Comparison of ENCODE assay signal across 16 mouse cellular contexts in the genomic region with DNA sequence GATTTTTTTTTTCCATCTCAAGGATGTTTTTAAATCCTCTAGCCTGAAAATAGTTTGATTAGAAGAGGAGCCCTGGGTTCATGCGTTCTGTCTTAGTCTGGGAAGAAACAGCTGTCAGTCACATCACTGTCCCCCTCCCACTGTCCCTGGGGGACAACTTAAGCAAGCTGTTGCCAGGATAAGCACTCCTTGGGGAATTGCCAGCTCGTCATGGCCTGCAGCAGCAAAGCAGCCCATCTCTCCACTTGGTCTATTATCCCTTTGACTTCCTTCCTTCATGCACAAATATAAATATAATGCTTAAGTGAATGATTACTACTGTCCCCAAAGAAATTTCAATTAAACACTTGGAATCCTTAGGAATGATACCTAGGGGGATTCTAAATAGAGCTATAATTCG.
A peak's percentile ranks its signal among the peaks of the same experiment; 100 is the strongest.
DNase-seq lines count a peak whose midpoint lies in the region; ATAC-seq and TF ChIP-seq lines count a peak whose summit lies in the region.
"Had no signal": no experiment of that assay in that cellular context is flagged by ENCODE, and none has a peak within 500 bp of the region (broad histone marks: within the 10 kb centered on the region; RNA-seq: fewer than 3 reads in every experiment).

No protein-coding gene starts in this region.

- H3K4me3 ChIP-seq in embryonic facial prominence, embryonic 14.5 days (ENCODE audit: low read depth, low read length) = no peak overlapping the region
- H3K4me3 ChIP-seq in embryonic facial prominence, embryonic 10.5 days = no peak overlapping the region
- no peak overlapping the region for H3K4me3 ChIP-seq in lung, embryonic 14.5 days (ENCODE audit: low read depth, low read length)
- H3K4me3 ChIP-seq in lung, adult 2 months (replicated peaks; ENCODE audit: extremely low read depth, low read depth, low read length) = no peak overlapping the region
- no peak overlapping the region for H3K4me3 ChIP-seq in neural tube, embryonic 13.5 days
- H3K4me3 ChIP-seq: heart, embryonic 10.5 days; left cerebral cortex, adult 2 months; limb, embryonic 13.5 days; liver, embryonic 15.5 days had no signal

- H3K27me3 ChIP-seq in embryonic facial prominence, embryonic 14.5 days (replicated peaks; ENCODE audit: control insufficient read depth, insufficient read depth, low read length) = no peaks in the 10 kb centered on the region
- H3K27me3 ChIP-seq in embryonic facial prominence, embryonic 10.5 days (replicated peaks; ENCODE audit: low read depth, poor library complexity, severe bottlenecking) = no peaks in the 10 kb centered on the region
- H3K27me3 ChIP-seq in lung, embryonic 14.5 days (ENCODE audit: insufficient read depth, low read length) = no peaks in the 10 kb centered on the region
- peaks cover 7% of the 10 kb centered on the region; the same call in 1 of the 2 replicates for H3K27me3 ChIP-seq in neural tube, embryonic 13.5 days
- H3K27me3 ChIP-seq: limb, embryonic 13.5 days; liver, embryonic 15.5 days had no signal

- no peak overlapping the region for H3K9ac ChIP-seq in embryonic facial prominence, embryonic 14.5 days (ENCODE audit: low read depth, low read length)
- no peak overlapping the region for H3K9ac ChIP-seq in lung, embryonic 14.5 days
- no peak overlapping the region for H3K9ac ChIP-seq in neural tube, embryonic 13.5 days
- H3K9ac ChIP-seq: limb, embryonic 13.5 days; liver, embryonic 15.5 days had no signal

- H3K27ac ChIP-seq in embryonic facial prominence, embryonic 14.5 days (replicated peaks; ENCODE audit: low read depth, low read length) = no peak overlapping the region
- no peak overlapping the region for H3K27ac ChIP-seq in embryonic facial prominence, embryonic 10.5 days (replicated peaks)
- no peak overlapping the region for H3K27ac ChIP-seq in lung, embryonic 14.5 days (ENCODE audit: low read depth)
- H3K27ac ChIP-seq in neural tube, embryonic 13.5 days (replicated peaks) = no peak overlapping the region
- H3K27ac ChIP-seq: heart, embryonic 10.5 days; left cerebral cortex, adult 2 months; limb, embryonic 13.5 days; liver, embryonic 15.5 days had no signal

- no peak overlapping the region for H3K4me2 ChIP-seq in embryonic facial prominence, embryonic 14.5 days (ENCODE audit: low read depth, low read length)
- H3K4me2 ChIP-seq in lung, embryonic 14.5 days = no peak overlapping the region
- H3K4me2 ChIP-seq in neural tube, embryonic 13.5 days = no peak overlapping the region
- H3K4me2 ChIP-seq: limb, embryonic 13.5 days; liver, embryonic 15.5 days had no signal

- no peak for TF ChIP-seq POLR2A in lung, adult 2 months (IDR thresholded peaks at IDR 0.05; ENCODE audit: borderline replicate concordance, extremely low read depth, low read depth, low read length)

- no peaks in the 10 kb centered on the region for H3K9me3 ChIP-seq in embryonic facial prominence, embryonic 14.5 days (ENCODE audit: control insufficient read depth, low read length)
- H3K9me3 ChIP-seq in embryonic facial prominence, embryonic 10.5 days = no peaks in the 10 kb centered on the region
- H3K9me3 ChIP-seq in lung, embryonic 14.5 days (ENCODE audit: low read depth, low read length) = no peaks in the 10 kb centered on the region
- H3K9me3 ChIP-seq in neural tube, embryonic 13.5 days = no peaks in the 10 kb centered on the region
- H3K9me3 ChIP-seq: heart, embryonic 10.5 days; limb, embryonic 13.5 days; liver, embryonic 15.5 days had no signal

- peak; percentile 27 for DNase-seq in embryonic facial prominence, embryonic 14.5 days (ENCODE audit: low spot score)
- no peak for DNase-seq in embryonic facial prominence, embryonic 10.5 days (ENCODE audit: low spot score)
- DNase-seq in lung, embryonic 14.5 days = peak; percentile 30
- DNase-seq in lung, adult 2 months = no peak
- DNase-seq in lung, postnatal 25 days (ENCODE audit: low spot score) = peak; percentile 3
- DNase-seq: cerebellum, adult 18-20 months; gastrocnemius, postnatal 25 days; right cerebral cortex, postnatal 14 days; thymus, postnatal 36 days had no signal

- TF ChIP-seq CTCF in lung, embryonic 14.5 days (IDR thresholded peaks at IDR 0.05; ENCODE audit: low read depth) = no peak
- no peak for TF ChIP-seq CTCF in lung, adult 2 months (IDR thresholded peaks at IDR 0.05; ENCODE audit: insufficient read depth, low read length)

- no peak for ATAC-seq in embryonic facial prominence, embryonic 14.5 days (ENCODE audit: low read depth)
- no peak for ATAC-seq in lung, embryonic 14.5 days (ENCODE audit: insufficient read depth)
- ATAC-seq in neural tube, embryonic 13.5 days (ENCODE audit: low read depth) = peak; percentile 82
- ATAC-seq in cerebellum, adult (ENCODE audit: insufficient number of reproducible peaks, low FRiP score, low TSS enrichment) = no peak
- ATAC-seq: Patski had no signal

- no peaks in the 10 kb centered on the region for H3K4me1 ChIP-seq in embryonic facial prominence, embryonic 14.5 days (ENCODE audit: control insufficient read depth, insufficient read depth, low read length)
- no peaks in the 10 kb centered on the region for H3K4me1 ChIP-seq in embryonic facial prominence, embryonic 10.5 days
- H3K4me1 ChIP-seq in lung, embryonic 14.5 days (ENCODE audit: insufficient read depth) = no peaks in the 10 kb centered on the region
- no peaks in the 10 kb centered on the region for H3K4me1 ChIP-seq in lung, adult 2 months (ENCODE audit: control insufficient read depth, insufficient read depth, low read length)
- H3K4me1 ChIP-seq in neural tube, embryonic 13.5 days (replicated peaks) = peaks cover 11% of the 10 kb centered on the region
- H3K4me1 ChIP-seq: heart, embryonic 10.5 days; limb, embryonic 13.5 days; liver, embryonic 15.5 days had no signal

- WGBS in embryonic facial prominence, embryonic 14.5 days = 36% methylated on average over 3 of the region's 3 CpGs
- WGBS in embryonic facial prominence, embryonic 10.5 days = 39% methylated on average over 3 of the region's 3 CpGs
- 39% methylated on average over 3 of the region's 3 CpGs for WGBS in lung, embryonic 14.5 days
- 39% methylated on average over 3 of the region's 3 CpGs for WGBS in lung, adult 2 months
- WGBS in neural tube, embryonic 13.5 days = 22% methylated on average over 3 of the region's 3 CpGs

- H3K36me3 ChIP-seq in embryonic facial prominence, embryonic 14.5 days (ENCODE audit: control insufficient read depth, insufficient read depth, low read length) = no peaks in the 10 kb centered on the region
- no peaks in the 10 kb centered on the region for H3K36me3 ChIP-seq in embryonic facial prominence, embryonic 10.5 days (replicated peaks)
- H3K36me3 ChIP-seq in lung, embryonic 14.5 days (ENCODE audit: insufficient read depth) = no peaks in the 10 kb centered on the region
- H3K36me3 ChIP-seq in neural tube, embryonic 13.5 days = no peaks in the 10 kb centered on the region
- H3K36me3 ChIP-seq: heart, embryonic 10.5 days; limb, embryonic 13.5 days; liver, embryonic 15.5 days had no signal

Comparison
In these comparisons a context has a peak if more than half of its experiments do, and no peak if none do; other contexts are left out.
1. DNase-seq: peak in embryonic facial prominence, embryonic 14.5 days (single experiment), lung, embryonic 14.5 days (single experiment) and lung, postnatal 25 days (single experiment); none in embryonic facial prominence, embryonic 10.5 days (single experiment) and lung, adult 2 months (single experiment).